Mouse (Mus musculus): ENCODE measurements around the gene Gm10377. TPM values are rescaled to one million over a fixed set of nuclear protein-coding genes. Genes with fewer than 3 reads are reported as not detected.

Gene Gm10377
- not detected in 2 replicates for polyA plus RNA-seq (2015; fragmentation: Nextera tagmentation; extraction: Ambion mirVana)

GRCm38 (mm10) chr14:42797887-42798286 is at the start of gene Gm10377:
Gm10377 (minus strand) TSS chr14:42797987.

GRCm38 (mm10) chr14:42768721-42769120 is 29.1 kb downstream of the Gm10377 start, which contains the start of gene Gm3015:
Gm3015 (minus strand) TSS chr14:42768821.

Other genes with a start within 250 kb of the Gm10377 start
- gene Gm17124, start 198.1 kb downstream of the Gm10377 start, polyA plus RNA-seq (2015; fragmentation: Nextera tagmentation; extraction: Ambion mirVana) = not detected in 2 replicates
- gene Gm3633, start 156.1 kb downstream of the Gm10377 start, polyA plus RNA-seq (2015; fragmentation: Nextera tagmentation; extraction: Ambion mirVana) = not detected in 2 replicates
- gene Gm10378, start 142.0 kb downstream of the Gm10377 start, polyA plus RNA-seq (2015; fragmentation: Nextera tagmentation; extraction: Ambion mirVana) = not detected in 2 replicates
- not detected in 2 replicates for gene Gm3015, start 29.2 kb downstream of the Gm10377 start, polyA plus RNA-seq (2015; fragmentation: Nextera tagmentation; extraction: Ambion mirVana)
- not detected in 2 replicates for gene Gm21977, start 55.5 kb upstream of the Gm10377 start, polyA plus RNA-seq (2015; fragmentation: Nextera tagmentation; extraction: Ambion mirVana)
- gene Gm8082, start 195.6 kb upstream of the Gm10377 start, polyA plus RNA-seq (2015; fragmentation: Nextera tagmentation; extraction: Ambion mirVana) = not detected in 2 replicates
- not detected in 2 replicates for gene Gm10376, start 217.6 kb upstream of the Gm10377 start, polyA plus RNA-seq (2015; fragmentation: Nextera tagmentation; extraction: Ambion mirVana)

Data from adrenal gland, postnatal 0 days (tissue).